Mouse (Mus musculus): ENCODE measurements around the gene Slc25a13. TPM values are rescaled to one million over a fixed set of nuclear protein-coding genes. Genes with fewer than 3 reads are reported as not detected.
"Not testable (repeated sequence)": the region's sequence is repeated elsewhere in the genome, so short reads cannot be mapped to it uniquely, and the experiment has no call there.

Slc25a13 gene
- polyA plus RNA-seq, 1 experiment from 2014 or later: 3.7 TPM

DNA sequence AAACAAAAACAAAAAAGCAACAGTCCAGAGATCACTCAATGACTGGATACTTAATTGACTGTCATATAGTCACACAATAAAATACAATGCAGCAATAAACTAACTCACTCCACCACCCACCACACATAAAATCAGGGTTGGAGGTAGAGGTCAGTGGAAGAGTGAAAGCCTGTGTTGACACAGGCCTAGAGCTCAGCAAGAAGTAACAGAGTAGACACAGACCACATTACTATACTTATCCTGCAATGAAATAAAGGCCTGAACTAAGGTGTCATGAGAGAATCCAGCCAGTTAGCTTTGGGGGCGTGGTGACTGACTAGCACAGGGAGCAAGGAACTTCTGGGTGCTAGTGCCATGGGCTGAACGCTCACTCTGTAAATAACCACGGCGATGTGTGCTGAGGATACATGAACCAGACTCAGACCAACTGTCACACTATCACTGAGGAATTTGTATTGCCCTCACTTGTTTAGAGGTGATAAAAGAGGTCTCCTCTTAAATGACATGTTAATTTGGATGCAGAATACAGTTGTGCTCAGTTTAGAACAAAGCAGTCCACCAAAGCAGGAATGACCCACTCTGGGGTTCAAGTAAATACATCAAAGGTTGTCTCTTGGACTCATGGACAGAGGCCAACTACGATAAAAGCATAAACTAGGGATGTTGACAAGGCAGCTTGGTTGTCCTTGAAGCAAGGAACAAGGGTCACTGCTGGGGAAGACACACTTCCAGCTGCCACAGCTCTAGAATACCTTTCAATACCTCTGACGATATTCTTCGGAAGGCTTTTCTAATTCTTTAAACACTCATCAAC, 31.8 kb downstream of the Slc25a13 start:
- H3K4me2 ChIP-seq: no peak overlapping the region
- no peaks in the 10 kb centered on the region for H3K27me3 ChIP-seq (replicated peaks)
- H3K36me3 ChIP-seq: no peaks in the 10 kb centered on the region
- no peaks in the 10 kb centered on the region for H3K9me3 ChIP-seq (replicated peaks)
- H3K27ac ChIP-seq (replicated peaks): no peak overlapping the region
- 74% methylated on average over 7 of the region's 7 CpGs for WGBS
- no peaks in the 10 kb centered on the region for H3K4me1 ChIP-seq
- no peak overlapping the region for H3K9ac ChIP-seq (replicated peaks)
- no peak overlapping the region for H3K4me3 ChIP-seq (replicated peaks)
- ATAC-seq (ENCODE audit: low FRiP score): no peak

DNA sequence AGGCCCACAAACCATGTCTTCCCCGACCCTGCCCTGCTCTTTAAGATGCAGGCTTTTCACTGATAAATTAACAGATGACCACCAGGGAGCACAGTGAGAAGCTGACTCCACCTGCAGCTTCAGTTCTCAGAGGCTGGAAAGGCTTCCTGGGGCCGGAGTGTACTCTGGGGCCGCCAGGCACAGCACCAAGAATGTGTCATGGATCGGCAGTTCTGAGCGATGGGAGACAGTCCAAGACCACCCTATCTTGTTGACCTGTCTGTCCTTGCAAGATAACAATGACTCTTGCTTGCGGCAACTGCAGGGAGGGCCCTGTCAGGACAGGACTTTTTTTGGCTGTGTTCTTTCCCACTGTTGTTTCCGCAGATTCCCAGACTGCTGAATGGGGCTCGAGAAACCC, 33.4 kb downstream of the Slc25a13 start:
- Histone ChIP-seq H3K4me2 (no peak overlapping the region), H3K9me3 (replicated peaks) (no peaks in the 10 kb centered on the region), H3K36me3 (no peaks in the 10 kb centered on the region), H3K4me1 (no peaks in the 10 kb centered on the region), H3K4me3 (replicated peaks) (no peak overlapping the region), H3K27me3 (replicated peaks) (no peaks in the 10 kb centered on the region), H3K9ac (replicated peaks) (no peak overlapping the region), H3K27ac (replicated peaks) (no peak overlapping the region)
- WGBS: 67% methylated on average over 8 of the region's 8 CpGs
- ATAC-seq (ENCODE audit: low FRiP score): no peak

- Histone ChIP-seq H3K27me3 (replicated peaks) (no peaks in the 10 kb centered on the region), H3K9ac (replicated peaks) (no peak overlapping the region), H3K4me3 (replicated peaks) (no peak overlapping the region), H3K4me2 (no peak overlapping the region), H3K9me3 (replicated peaks) (no peaks in the 10 kb centered on the region), H3K4me1 (no peaks in the 10 kb centered on the region), H3K36me3 (no peaks in the 10 kb centered on the region), H3K27ac (replicated peaks) (no peak overlapping the region)
- no peak for ATAC-seq (ENCODE audit: low FRiP score)
- 90% methylated on average over 7 of the region's 7 CpGs for WGBS
Measured at GRCm38 (mm10) chr6:6182191-6182590, 34.8 kb downstream of the Slc25a13 start.

DNA sequence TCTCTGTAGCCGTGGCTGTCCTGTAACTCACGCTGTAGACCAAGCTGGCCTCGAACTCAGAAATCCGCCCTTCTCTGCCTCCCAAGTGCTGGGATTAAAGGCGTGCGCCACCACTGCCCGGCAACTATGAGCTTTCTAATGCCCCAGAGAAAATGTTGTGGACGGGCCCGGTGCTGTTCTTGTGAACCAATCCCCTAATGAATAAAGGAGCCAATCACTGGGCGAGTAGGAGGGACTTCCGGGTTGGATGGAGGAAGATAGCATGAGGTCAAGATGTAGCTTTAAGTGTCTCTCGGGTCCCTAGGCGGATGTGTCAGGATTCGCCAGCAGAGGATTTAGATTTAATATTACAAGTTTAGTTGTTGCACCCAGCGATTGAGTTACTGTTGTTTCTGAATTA, 38.6 kb downstream of the Slc25a13 start:
- not testable (repeated sequence) for ATAC-seq (ENCODE audit: low FRiP score); H3K27me3 ChIP-seq (replicated peaks); H3K9me3 ChIP-seq (replicated peaks); H3K27ac ChIP-seq (replicated peaks); H3K9ac ChIP-seq (replicated peaks); H3K4me2 ChIP-seq; H3K36me3 ChIP-seq; H3K4me3 ChIP-seq (replicated peaks)
- peaks cover 11% of the 10 kb centered on the region for H3K4me1 ChIP-seq
- WGBS: 95% methylated on average over 15 of the region's 15 CpGs

DNA sequence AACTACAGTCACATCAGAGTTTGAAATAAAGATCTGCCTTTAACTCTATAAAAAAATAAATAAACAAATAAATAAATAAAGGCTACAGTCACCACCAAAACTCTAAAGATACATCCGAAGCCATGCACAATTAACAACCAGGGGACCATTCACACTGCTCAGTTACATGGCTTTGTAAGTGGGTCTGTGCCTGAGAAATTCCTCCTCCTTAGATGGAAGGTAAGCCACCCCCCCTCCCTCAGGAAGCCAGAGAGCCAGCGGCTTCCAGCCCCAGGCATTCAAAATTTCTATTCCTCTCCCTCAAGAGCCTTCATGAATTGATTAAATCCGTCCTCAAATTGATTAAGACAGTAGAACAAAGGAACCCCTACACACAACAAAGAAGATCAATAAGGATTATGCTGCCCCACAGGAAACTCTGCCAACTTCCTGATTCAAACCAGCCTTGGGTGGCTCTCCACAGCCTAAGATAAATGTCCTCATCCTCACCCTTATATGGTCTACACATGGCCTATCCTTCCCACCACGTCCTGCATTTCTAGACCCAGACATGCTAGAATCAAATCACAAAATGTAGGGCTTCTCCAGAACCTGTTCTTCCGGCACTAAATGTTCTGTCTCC, 41.5 kb downstream of the Slc25a13 start:
- ATAC-seq (ENCODE audit: low FRiP score): no peak
- no peak overlapping the region for H3K27ac ChIP-seq (replicated peaks)
- H3K4me3 ChIP-seq (replicated peaks): no peak overlapping the region
- peaks cover 12% of the 10 kb centered on the region for H3K4me1 ChIP-seq
- H3K36me3 ChIP-seq: no peaks in the 10 kb centered on the region
- no peak overlapping the region for H3K4me2 ChIP-seq
- no peaks in the 10 kb centered on the region for H3K27me3 ChIP-seq (replicated peaks)
- WGBS: 51% methylated on average over 5 of the region's 5 CpGs
- no peaks in the 10 kb centered on the region for H3K9me3 ChIP-seq (replicated peaks)
- H3K9ac ChIP-seq (replicated peaks): no peak overlapping the region

DNA sequence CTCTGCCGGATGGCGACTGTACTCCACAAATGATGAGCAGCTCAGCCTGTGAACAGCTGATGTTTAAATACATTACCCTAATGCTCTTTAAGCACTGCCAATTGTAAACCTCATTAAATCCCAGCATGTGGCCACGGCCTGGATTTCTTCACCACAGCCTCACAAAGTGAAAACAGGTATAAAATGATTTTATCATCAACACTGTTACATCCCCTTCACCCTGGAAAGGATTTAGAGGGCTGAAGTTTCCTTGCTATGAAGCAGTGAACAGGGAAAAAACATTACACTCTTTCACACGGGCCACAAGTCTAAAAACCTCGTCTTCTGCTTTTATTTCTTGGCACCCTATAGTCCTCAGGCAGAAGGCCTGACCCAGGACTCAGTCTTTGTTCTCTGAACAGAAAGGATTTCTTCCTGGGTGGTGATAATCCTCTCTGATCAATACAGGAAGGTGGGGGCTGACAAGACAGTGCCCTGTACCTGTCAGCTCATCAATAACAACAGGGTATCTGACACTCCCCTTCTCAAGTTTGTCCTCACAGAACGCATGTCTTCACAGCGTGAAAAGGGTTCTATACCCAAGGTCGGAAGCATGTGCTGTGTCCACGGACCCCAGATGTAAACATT, 42.9 kb downstream of the Slc25a13 start:
- WGBS: 24% methylated on average over 9 of the region's 9 CpGs
- H3K9ac ChIP-seq (replicated peaks): no peak overlapping the region
- no peaks in the 10 kb centered on the region for H3K9me3 ChIP-seq (replicated peaks)
- ATAC-seq (ENCODE audit: low FRiP score): peak; percentile 71
- H3K27ac ChIP-seq (replicated peaks): 0 out of 2 replicates have a peak overlapping the region, but pooled peaks have one; percentile 19
- H3K36me3 ChIP-seq: no peaks in the 10 kb centered on the region
- peak overlapping the region; percentile 6; the same call in 1 of the 2 replicates for H3K4me2 ChIP-seq
- H3K4me3 ChIP-seq (replicated peaks): no peak overlapping the region
- H3K27me3 ChIP-seq (replicated peaks): no peaks in the 10 kb centered on the region
- peaks cover 13% of the 10 kb centered on the region for H3K4me1 ChIP-seq

GRCm38 (mm10) chr6:6173166-6173934, 43.6 kb downstream of the Slc25a13 start:
- Histone ChIP-seq H3K27ac (replicated peaks) (0 out of 2 replicates have a peak overlapping the region, but pooled peaks have one; percentile 19), H3K4me1 (peaks cover 19% of the 10 kb centered on the region), H3K4me2 (peak overlapping the region; percentile 6; the same call in 1 of the 2 replicates), H3K9ac (replicated peaks) (no peak overlapping the region), H3K36me3 (no peaks in the 10 kb centered on the region), H3K27me3 (replicated peaks) (no peaks in the 10 kb centered on the region), H3K9me3 (replicated peaks) (no peaks in the 10 kb centered on the region), H3K4me3 (replicated peaks) (no peak overlapping the region)
- peak; percentile 22; the same call in 1 of the 2 replicates for ATAC-seq (ENCODE audit: low FRiP score)
- WGBS: 35% methylated on average over 15 of the region's 15 CpGs

DNA sequence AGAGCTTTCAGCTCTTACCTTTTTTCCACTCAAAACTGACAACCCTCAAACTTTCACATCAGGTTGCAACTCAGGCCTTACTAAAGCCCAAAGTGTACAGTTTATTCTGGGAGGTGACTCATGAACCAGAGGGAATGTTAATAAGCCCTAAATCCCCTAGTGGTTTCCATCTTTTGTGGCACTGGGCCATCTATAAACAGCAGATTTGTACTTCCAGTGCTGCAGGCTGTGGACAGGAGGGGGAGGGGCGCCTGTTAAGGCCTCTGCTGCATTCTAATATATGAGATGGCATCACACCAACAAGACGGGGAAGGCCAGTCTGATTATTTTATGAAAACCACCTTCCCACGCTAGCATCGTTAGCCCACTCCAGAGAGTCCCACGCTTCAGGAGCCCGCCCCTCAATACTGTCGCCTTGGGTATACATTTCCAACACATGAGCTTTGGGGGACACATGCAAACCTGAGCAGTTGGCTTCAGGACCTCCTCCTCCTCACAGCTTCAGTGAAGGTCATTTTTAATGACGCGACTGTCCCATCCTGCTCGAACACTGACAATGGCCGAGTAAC, 48.3 kb downstream of the Slc25a13 start:
- ATAC-seq (ENCODE audit: low FRiP score): no peak
- Histone ChIP-seq H3K9me3 (replicated peaks) (no peaks in the 10 kb centered on the region), H3K4me1 (peaks cover 14% of the 10 kb centered on the region), H3K4me2 (no peak overlapping the region), H3K9ac (replicated peaks) (no peak overlapping the region), H3K36me3 (no peaks in the 10 kb centered on the region), H3K27ac (replicated peaks) (no peak overlapping the region), H3K27me3 (replicated peaks) (no peaks in the 10 kb centered on the region), H3K4me3 (replicated peaks) (no peak overlapping the region)
- WGBS: 55% methylated on average over 11 of the region's 11 CpGs

DNA sequence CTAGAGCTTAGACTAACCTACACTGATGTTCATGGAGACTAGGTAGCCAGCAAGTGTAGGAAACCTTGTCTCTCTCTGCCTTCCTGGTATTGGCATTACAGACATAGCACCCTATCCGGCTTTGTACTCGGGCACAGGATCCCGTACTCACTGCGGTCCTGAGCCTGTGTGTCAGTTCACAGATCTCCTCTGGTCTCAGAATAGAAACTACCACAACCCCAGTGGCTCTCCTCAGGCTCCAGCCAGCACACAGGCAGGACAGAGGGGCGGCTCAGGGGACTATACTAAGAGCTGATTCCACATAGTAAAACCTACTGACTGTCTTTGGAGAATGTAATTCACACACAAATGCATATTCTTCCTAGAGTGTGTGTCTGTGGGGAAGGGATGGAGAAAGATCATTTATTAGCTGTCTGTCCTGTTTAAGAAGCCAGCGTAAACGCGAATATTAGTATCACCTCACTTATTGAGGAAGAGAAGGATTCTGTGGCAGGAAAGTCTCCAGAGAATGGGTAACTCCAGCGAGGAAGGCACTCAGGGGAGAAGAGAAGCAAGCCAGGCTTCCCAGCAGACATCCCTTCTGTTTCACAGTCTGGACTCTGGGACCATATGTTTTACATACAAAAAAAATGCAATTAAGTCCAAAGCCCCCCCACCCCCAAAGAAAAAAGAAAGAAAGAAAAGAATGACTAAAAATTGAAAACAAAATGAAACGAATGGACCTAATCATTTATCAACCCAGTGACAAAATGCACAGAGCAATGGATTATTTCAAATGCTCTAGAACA, 49.4 kb downstream of the Slc25a13 start:
- H3K9me3 ChIP-seq (replicated peaks): no peaks in the 10 kb centered on the region

DNA sequence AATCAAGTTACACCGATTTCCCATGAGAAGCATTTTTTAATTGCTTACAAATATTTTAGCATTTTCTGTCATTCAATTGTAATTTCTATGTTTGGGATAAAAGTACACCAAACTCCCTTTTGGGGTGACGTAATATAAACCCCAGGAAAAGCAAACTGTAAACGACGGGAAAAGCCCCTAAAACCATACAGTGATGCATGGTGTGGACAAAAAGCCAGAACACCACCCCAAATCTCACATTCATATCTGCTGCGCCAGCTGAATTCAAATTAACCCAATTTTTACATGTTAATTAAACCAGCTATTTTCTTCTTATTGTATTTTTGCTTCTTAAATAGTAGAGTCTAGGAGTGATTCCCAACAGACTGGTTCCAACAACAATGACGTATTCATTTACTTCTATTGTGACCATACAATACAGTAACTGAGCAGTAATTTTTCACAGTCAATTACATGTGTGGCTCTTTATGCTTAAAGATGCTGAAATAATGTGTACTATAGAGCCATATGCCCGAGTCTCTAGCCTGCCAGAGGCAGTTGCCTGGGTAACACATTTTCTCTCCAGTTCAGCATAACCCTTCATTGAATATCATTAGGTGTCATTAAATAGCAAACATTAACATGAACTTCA, 53.9 kb downstream of the Slc25a13 start:
- H3K4me1 ChIP-seq: peaks cover 16% of the 10 kb centered on the region
- 35% methylated on average over 7 of the region's 7 CpGs for WGBS
- no peak overlapping the region for H3K9ac ChIP-seq (replicated peaks)
- H3K4me3 ChIP-seq (replicated peaks): no peak overlapping the region
- no peak overlapping the region for H3K27ac ChIP-seq (replicated peaks)
- no peak for ATAC-seq (ENCODE audit: low FRiP score)
- no peak overlapping the region for H3K4me2 ChIP-seq
- H3K36me3 ChIP-seq: no peaks in the 10 kb centered on the region
- H3K27me3 ChIP-seq (replicated peaks): no peaks in the 10 kb centered on the region
- H3K9me3 ChIP-seq (replicated peaks): no peaks in the 10 kb centered on the region

More for the DNA sequence above, 49.4 kb downstream of the Slc25a13 start:
- WGBS: 84% methylated on average over 10 of the region's 10 CpGs
- Histone ChIP-seq H3K4me1 (peaks cover 16% of the 10 kb centered on the region), H3K36me3 (no peaks in the 10 kb centered on the region), H3K9ac (replicated peaks) (no peak overlapping the region), H3K27me3 (replicated peaks) (no peaks in the 10 kb centered on the region), H3K4me2 (no peak overlapping the region), H3K4me3 (replicated peaks) (no peak overlapping the region), H3K27ac (replicated peaks) (no peak overlapping the region)
- ATAC-seq (ENCODE audit: low FRiP score): no peak
